Mouse (Mus musculus) layer of hippocampus, postnatal 14 days (tissue): ENCODE measurements at regions not wholly inside any gene's neighbourhood (a gene's known extent, or its start where the extent isn't known, plus 50 kb on each side); places are given as distances from the start of the nearest gene placed in this dataset.

ENCODE experiments used
- DNase-seq, 2 experiments: peaks; one replicate each; pipeline ENCODE4 v3.0.0; 2021 to 2022; ENCODE audit warnings: low spot score in 2 of 2, mixed read lengths in 1 of 2

DNA sequence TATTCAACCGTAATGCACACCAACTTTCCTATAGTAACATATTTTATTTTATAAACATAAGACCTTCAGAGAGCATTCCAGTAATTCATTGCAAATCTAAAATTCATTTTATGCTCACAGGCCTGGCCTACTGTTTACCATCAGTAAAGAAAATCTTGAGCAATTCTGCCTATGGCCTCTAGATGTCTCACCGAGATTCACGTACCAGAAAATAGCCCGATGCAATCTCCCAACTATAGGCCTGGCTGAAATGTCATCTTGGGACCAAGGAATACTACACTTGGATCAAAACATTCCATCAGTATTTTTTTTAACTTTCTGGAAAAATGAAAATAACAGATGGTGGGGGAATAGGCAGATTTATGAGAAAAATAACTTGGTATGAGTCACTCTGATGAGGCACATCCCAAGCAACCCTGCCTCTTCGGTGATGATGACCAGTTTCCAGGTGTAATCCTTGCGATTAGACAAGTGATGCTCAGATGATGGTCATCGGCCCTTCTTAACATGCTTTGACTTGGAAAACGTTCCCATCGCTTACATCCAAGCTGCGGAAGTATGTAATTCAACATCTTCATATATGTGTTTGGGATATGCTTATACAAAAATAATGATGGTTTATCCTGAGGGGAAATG lies 439.9 kb downstream of the Nyap2 start:
- DNase-seq: peak in 1 of 2 experiments; percentile 49

DNA sequence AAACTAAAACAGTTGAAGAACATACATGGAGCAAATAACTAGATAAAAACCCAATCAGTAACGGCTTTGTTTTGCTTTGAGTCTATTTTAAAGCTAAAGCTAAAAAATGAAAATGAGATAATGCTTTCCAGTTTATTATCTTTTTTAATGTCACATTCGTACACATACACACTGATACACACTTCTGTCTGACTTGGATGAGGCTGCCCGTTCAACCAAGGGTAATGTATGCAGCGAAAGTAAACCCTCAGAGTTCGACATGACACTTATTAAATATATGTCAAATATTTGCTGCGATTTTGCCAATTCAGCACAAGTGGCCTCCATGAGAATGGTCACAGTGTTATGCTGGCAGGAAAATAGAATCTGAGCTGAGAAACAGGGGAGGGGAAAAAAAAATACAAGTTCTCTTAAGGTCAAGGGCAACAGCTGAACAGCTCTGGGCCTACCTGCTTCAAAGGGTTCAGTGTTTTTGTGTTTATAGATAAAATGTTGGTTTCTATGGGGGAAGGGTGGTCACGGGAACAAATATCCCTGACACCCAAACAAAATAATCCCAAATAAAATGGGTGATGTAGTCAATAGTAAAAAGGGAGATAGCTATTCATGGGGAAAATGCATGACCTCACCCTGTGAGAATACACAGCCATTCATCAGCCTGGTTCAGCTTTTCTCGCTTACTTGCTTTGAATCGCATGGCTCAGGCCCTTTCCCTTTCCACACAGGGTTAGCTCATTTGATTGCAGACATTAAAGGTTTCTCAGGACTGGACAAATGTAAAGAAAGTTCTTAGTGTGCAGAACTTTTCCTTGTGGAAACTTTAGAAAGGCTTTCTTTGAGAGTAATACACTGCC lies 443.9 kb downstream of the Nyap2 start:
- DNase-seq: no peak

DNA sequence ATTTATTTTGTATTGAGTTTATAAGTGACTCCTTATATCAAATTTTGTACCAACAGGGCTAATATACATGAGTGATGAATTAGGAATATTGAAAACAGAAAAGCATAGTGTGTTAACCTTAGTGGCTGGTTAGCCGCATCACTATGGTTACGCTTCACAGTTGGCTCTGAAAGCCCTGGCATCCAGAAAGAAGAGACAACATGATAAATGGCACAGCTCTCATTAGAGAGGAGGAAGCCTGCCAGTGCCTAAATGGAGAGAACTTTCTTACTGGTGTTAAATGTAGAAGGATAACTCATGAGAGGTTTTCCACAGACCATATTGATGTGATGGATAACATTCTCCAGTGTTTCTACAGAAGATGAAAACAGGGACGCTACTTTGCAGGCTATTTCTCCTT lies 446.2 kb downstream of the Nyap2 start:
- DNase-seq: peak in 1 of 2 experiments; percentile 80

DNA sequence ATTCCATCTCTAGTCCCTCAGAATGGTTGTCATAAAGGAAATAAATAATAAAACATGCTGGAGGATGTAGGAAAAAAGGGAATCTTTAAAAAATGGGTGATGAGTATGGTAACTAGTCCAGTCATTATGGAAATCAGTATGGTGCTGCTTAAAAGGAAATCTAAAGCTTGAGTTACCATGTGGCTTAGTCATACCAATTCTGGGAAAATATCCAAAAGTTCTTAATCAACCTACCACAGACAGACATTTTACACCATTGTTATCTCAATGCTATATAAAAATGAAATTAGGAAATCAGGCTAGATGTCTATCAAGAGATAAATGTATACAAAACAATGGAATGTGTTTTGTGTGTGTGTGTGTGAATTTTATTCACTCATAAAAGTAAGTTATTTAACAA lies 449.1 kb downstream of the Nyap2 start:
- no peak for DNase-seq

DNA sequence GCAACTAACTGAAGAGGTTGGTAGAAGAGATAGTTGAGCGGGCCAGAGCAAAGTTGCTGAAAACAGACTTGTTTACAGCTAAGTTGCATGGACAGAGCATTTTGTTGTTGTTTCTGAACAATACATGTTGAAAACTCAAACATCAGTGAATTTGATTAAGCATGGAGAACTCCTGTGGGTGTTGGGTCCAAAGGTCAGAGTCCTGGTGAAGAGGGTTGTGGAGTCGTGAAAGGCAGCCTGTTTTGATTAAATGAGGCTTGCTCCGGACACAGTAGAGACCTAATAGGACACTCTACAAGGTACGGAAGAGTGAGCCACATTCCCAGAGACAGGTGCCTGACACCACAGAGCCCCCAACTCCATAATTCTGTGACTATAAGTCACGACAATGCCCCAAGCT lies 461.1 kb downstream of the Nyap2 start:
- DNase-seq: no peak

DNA sequence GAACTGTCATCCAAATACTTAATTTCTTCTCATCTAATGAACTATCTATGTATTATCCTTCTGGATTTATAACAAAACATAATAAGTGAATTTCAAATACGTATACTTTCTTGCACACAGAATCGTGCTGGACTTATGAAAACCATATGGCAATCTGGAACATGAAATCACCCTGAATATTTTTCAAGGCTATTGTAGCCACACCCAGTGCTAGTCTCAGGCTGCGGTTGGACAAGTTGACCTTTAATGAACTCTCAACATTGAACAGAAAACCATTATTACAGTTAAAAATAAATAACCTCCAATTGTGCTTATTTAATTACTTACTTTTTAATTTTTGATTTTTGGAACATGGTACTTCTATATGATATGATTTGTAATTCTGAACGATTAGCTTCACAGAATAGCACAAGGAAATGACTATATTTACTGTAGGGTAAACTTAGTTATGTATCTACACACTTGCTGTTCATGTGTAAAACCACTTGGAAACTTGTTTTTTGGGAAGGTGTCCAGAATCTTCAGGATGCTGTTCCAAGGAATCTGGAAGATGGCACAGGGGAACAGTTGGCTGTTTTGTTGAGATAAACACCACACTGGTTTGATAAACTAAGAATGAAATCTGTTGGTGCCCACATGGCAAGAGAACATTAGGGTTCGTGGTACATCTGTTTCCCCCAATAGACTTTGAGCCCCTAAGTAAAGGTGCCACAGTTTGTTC lies 463.0 kb downstream of the Nyap2 start:
- no peak for DNase-seq

DNA sequence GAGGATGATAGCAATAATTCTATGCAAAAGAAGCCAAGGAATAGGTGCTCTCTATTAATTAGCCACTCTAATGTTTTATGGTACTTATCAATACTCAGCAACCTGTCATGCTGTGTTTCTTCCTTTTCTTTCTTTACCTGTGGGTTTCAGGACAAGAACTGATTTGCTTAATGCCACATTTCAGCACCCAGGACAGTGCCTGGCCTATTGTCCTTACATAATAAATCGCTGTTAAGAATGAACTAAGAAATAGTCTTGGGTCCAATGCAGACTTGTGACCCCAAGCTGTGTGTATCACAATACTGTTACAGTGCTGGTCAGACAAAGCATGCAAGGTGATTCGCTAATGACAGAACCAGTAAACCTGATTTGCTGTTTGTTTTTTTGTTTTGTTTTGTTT lies 472.2 kb downstream of the Nyap2 start:
- no peak for DNase-seq

DNA sequence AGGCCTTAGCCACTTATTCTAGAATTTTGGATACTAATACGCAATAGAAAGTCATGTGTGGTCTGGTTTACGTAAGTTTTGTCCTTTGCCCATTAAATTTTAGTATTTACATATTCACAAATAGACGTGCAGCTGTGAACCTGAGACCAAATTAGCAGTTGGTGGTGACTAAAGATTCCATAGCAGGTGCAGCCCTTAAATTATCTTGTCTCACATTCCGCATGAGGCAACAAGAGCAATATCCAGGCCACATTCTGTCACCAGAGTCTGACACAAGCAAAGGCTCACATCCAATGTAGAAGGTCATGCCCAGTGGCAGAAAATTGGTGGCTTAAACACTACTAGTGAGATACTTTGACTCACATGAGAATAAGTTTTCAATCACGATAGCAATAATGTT lies 473.0 kb downstream of the Nyap2 start:
- no peak for DNase-seq

DNA sequence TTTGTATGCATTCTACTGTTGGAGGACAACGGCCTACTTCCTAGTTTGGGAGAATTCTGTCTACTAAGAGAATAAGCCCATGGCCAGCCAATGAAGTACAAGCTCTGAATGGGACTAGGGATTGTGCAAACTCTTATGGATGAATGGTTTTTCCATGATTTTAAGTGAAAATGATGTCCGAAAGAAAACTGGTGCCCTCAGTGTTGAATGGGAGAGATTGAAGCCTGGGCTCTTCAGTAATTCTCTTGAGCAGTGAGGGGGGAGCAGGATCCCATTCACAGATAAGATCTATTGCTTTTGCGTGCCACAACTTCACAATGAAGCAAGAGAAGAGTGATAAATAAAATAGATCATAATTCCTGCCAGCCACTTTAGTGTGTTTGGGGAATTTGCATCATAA lies 476.0 kb downstream of the Nyap2 start:
- DNase-seq: no peak

DNA sequence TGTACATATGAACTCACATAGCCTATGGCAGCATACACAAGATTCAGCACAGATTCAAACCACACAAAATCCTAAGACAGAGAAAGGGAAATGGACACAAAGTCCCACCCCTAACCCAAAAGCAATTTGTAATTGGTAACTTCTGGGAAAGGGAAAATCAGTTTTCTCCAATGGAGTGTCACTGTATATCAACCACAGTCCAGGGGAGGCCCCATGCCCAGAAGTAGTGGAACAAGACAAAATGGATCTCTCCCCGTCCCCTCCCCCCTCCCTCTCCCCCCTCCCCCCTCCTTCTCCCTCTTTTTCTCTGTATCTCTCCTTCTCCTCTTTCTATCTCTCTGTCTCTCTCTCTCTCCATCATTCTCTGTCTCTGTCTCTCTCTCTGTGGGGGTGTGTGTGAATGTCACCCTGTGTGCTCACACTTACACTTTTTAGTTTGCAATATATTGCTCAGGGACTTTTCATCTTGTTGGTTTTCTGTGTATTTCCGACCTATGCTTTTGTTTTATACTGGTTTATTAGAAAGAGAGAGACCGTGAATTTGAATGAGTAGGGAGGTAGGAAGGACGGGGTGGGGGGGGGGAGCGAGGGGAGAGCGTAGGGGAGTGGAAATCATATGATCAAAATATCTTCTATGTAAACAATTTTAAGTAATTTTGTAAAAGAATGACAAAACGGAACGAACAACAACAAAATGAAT lies 500.4 kb downstream of the Nyap2 start:
- DNase-seq: no peak

DNA sequence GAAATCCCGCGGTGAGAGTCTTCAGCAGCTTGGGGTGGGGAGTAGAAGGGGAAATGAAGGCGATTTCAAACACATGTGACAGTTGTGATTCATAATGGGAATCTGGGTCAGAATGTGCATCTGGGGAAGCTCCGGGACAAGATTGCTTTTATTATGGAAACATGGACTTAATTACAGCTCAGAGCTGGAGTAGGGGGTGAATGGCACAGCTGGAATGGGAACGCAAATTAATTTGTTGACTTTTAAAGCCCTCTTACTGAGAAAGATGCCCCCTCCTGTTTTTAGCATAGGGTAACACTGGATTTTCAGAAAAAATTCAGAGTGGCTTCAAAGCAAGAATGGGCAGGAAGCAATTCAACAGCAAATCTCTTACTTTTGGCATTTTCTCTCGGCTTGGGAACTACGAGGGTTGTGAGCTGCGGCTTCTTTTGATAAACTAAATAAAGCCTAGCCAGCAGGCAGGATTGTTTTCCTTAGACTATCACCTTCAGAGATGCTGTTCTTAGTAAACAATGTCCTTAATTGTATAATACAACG lies 501.0 kb downstream of the Nyap2 start:
- DNase-seq: no peak

DNA sequence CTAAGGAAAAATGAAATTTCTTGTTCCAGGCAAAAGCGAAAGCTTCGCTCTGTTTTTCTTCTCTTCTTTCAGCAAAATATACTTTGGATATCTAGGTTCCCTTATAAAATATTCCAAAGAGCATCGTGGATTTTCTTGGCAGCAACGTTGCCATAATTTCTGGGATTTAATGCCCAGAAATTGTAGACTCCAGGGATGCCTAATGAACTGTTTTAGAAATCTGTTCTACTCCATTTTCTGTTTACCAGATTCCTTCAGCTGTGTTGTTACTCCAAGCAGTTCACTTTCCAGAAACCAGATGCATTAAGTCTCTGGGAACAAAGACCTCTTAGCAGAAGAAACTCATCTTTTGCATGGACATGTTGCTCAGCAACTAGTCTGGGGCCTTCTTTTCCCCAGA lies 504.5 kb downstream of the Nyap2 start:
- no peak for DNase-seq

DNA sequence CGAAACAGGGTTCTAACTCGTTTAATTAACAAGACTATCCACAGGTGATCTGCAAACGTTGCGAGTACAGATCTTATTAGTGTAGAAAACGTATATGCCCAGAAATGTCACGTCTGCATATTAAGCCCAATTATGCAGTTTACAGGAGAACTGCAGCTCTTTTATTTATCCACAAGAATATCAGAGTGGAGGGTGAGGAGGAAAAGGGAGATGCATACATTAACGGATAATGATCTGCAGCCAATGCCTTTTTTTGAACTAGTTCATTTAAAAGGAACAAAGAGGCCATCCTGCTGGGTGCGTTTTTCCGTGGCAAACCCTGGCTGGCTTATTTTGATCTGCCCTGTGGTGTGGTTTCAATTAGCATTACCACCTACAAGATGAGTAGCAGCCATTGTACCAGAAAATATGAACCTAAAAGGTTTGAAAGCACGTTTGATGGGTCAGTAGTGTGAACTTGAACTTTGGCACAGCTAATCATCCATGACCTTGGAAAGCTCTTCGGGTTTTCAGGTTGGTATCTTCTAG lies 511.1 kb downstream of the Nyap2 start:
- no peak for DNase-seq

DNA sequence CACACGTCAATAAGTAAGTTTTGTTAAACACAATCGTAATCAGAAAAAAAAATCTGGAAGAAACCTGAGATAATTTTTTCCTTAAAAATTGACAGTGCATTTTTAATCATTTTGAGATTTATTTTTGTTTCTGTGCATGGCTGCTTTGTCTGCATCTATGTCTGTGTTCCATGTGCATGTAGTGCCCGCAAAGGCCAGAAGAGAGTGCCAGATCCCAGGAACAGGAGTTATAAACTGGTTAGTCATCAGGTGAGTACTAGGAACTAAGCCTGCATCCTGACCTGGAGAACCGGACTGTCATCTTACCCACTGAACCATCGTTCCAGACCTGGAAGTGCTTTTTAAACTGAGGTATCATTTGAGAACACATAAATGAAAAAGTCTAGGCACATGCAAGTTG lies 514.9 kb downstream of the Nyap2 start:
- no peak for DNase-seq

DNA sequence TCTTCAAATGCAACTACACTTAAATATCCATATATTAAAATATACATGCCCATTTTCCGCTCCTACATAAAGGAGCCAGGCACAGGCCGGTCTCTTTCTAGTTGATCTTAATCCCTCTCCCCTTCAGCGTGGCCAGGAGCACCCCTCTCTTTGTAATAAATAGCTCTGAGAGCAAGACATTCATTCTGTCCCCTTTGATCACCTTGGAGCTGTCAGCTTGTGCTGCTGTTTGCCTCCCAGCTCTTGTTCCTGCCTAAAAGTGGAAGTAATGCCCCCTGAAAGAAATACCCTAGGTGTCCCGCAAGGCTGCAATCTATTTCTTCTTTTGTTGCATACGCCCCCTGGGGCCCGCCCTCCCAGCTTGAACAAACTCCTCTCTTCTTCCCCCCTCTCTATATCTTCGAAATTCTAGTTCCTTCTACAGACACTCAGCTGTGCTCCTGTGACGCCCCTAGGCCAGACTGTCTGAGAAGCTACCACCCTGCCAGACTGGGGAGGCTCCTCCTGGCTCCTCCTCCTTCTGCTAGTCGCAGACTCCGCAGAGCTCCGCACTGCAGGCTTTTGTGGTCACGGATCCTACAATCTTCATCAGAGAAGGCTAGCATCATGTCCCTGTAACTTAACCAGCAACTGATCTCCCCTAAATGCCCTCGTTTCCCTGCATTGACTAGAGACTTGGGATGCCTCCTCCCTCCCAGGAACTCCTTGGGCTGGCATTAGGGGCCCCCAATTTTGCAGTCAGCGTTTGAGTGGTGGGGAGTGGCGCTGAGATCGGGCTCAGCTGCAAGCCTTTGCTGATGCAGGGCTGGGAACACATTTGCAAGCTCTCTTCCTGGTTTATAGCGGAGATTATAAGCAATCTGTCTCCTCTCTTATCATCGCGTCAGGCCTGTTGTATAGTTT lies 516.8 kb downstream of the Nyap2 start:
- DNase-seq: peak; percentile 47 to 58

DNA sequence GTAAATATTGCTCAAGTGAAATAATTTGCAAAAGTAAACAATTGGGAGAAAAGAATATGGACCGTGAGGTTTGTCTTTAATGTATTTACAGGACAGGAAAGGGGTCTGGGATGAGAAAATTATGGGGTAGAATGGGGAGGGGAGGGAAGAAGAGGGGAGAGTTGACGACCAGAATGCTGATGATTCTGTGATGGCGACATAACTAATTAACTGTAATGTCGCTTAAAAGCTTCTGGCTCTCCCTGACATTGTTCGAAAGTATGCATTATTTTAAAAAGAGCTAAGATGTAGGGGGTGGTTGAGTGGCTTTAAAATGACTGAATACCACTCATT lies 517.4 kb downstream of the Nyap2 start:
- no peak for DNase-seq

DNA sequence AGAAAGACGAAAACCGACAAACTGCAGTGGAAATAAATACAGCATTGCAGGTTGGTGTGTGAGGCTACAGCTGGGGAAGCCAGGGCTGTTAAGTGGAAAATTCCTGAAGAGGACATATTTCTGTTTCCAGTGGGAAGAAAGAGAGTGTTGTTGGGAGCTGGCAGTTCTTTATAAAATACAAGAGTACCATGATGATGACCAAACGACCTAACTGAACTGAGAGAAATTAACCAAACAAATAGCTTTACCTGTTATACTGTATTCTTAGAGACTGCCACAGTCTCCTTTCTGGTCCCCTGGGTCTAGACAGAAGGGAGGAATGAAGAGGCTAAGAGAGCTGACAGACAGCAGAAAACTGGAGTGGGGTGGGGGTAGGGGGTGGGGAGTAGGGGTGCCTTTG lies 517.9 kb downstream of the Nyap2 start:
- no peak for DNase-seq

DNA sequence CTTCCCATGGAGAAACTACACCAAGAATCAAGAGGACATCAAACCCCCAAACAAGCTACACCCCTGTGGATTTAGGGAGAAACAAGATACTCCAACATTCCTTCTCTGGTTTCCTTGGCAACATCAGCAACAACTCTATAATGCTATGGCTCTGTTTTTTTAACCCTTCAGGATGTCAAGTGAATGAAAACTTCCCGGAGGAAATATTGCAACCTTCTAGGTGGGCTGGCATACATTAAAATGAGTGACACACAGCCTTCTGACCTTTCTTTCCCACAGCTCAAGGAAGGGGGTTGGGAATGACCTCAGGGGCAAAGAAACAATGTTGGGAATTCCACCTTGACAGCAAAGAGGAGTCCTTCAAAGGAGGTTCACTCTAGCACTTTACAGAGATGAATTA lies 532.0 kb downstream of the Nyap2 start:
- no peak for DNase-seq

DNA sequence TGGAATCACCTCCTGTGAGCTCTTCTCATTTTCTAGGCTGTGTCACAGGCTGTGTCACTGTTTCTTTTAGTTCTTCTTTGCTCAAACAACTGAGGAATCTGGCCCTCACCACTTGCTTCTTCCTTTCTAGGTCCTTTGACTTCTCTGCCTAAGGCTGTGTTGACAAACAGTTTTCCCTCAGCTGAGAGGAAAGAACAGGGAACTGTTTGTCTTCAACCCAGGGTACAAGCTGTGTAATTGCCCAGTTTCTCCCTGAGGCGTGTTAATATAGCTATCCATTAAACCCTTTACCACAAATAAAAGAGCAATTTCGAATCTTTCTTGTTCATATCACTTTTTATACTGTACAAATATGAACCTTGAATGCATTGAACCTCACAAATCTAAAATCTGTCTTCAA lies 542.1 kb downstream of the Nyap2 start:
- no peak for DNase-seq

DNA sequence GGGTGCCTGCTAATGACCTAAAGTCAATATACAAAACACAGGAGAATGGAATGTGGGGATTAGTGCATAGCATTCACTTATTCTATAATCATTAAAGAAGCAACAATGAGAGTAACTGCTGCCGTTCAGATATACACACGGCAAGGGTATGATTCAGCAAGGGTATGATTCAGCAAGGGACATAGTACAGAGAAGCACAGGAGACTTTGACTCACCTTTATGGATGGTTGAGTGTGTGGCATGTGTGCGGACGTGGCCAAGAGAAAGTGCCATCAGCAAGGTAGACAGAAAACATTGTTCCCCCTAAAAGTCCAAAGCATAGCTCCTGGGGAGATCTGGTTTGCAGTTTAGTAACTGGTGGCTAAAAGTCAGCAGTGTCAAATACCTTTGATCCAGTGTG lies 547.4 kb downstream of the Nyap2 start:
- DNase-seq: no peak
